Mouse (Mus musculus): Measurements from ENCODE around the gene Amt. TPM values are rescaled to one million over a fixed set of nuclear protein-coding genes. Genes with fewer than 3 reads are reported as not detected.
A peak's percentile ranks its signal among the peaks of the same experiment; 100 is the strongest.

The Amt gene
- polyA plus RNA-seq, 1 experiment = 69.2 TPM

- Histone ChIP-seq H3K9me3 (replicated peaks; ENCODE audit: control insufficient read depth, insufficient read depth, low read length, poor library complexity, severe bottlenecking) (no peaks in the 10 kb centered on the region), H3K27ac (ENCODE audit: insufficient read depth, low read length) (no peak overlapping the region)
- no peak for TF ChIP-seq POLR2A (IDR thresholded peaks at IDR 0.05; ENCODE audit: insufficient read depth, low read length)
- TF ChIP-seq CTCF (IDR thresholded peaks at IDR 0.05; ENCODE audit: low read depth, low read length) = no peak
- no peak for TF ChIP-seq EP300 (IDR thresholded peaks at IDR 0.05; ENCODE audit: insufficient read depth, low read depth, low read length)
Observed at GRCm38 (mm10) chr9:108348290-108348680, 51.6 kb downstream of the Amt start.

GRCm38 (mm10) chr9:108349727-108350126 lies 53.1 kb downstream of the Amt start:
- no peak overlapping the region for H3K9ac ChIP-seq (ENCODE audit: low read depth, poor library complexity, severe bottlenecking)
- H3K27me3 ChIP-seq (ENCODE audit: control insufficient read depth, insufficient read depth, low read length, poor library complexity, severe bottlenecking) = no peaks in the 10 kb centered on the region
- peaks cover 15% of the 10 kb centered on the region for H3K36me3 ChIP-seq (ENCODE audit: control insufficient read depth, insufficient read depth, low read length, poor library complexity, severe bottlenecking)
- TF ChIP-seq POLR2A (IDR thresholded peaks at IDR 0.05; ENCODE audit: insufficient read depth, low read length) (no peak), EP300 (IDR thresholded peaks at IDR 0.05; ENCODE audit: insufficient read depth, low read depth, low read length) (no peak), CTCF (IDR thresholded peaks at IDR 0.05; ENCODE audit: low read depth, low read length) (no peak)
- no peaks in the 10 kb centered on the region for H3K4me1 ChIP-seq (ENCODE audit: control insufficient read depth, insufficient read depth, low read length)
- no peak overlapping the region for H3K4me3 ChIP-seq (ENCODE audit: low read depth, low read length)
- no peak overlapping the region for H3K27ac ChIP-seq (ENCODE audit: insufficient read depth, low read length)
- no peaks in the 10 kb centered on the region for H3K9me3 ChIP-seq (replicated peaks; ENCODE audit: control insufficient read depth, insufficient read depth, low read length, poor library complexity, severe bottlenecking)

More at GRCm38 (mm10) chr9:108348290-108348680, 51.6 kb downstream of the Amt start:
- H3K36me3 ChIP-seq (ENCODE audit: control insufficient read depth, insufficient read depth, low read length, poor library complexity, severe bottlenecking) = peaks cover 9% of the 10 kb centered on the region
- H3K4me1 ChIP-seq (ENCODE audit: control insufficient read depth, insufficient read depth, low read length) = no peaks in the 10 kb centered on the region
- H3K4me3 ChIP-seq (ENCODE audit: low read depth, low read length) = peak overlapping the region; percentile 94
- peak overlapping the region; percentile 68 for H3K9ac ChIP-seq (ENCODE audit: low read depth, poor library complexity, severe bottlenecking)
- H3K27me3 ChIP-seq (ENCODE audit: control insufficient read depth, insufficient read depth, low read length, poor library complexity, severe bottlenecking) = no peaks in the 10 kb centered on the region

Other genes with a start within 250 kb of the Amt start
- gene Gmppb, start 247.6 kb upstream of the Amt start, polyA plus RNA-seq (2011; ENCODE audit: insufficient read depth, insufficient read length, low read depth, missing spikeins) = 9.7 and 10.2 TPM in 2 replicates
- 0.24 and 0.61 TPM in 2 replicates for gene Amigo3, start 243.7 kb upstream of the Amt start, polyA plus RNA-seq (2011; ENCODE audit: insufficient read depth, insufficient read length, low read depth, missing spikeins)
- gene Mst1, start 216.4 kb upstream of the Amt start, polyA plus RNA-seq (2011; ENCODE audit: insufficient read depth, insufficient read length, low read depth, missing spikeins) = 1.2 and 3.0 TPM in 2 replicates
- 19.7 and 20.9 TPM in 2 replicates for gene Rnf123, start 213.5 kb upstream of the Amt start, polyA plus RNA-seq (2011; ENCODE audit: insufficient read depth, insufficient read length, low read depth, missing spikeins)
- gene Apeh, start 202.2 kb upstream of the Amt start, polyA plus RNA-seq (2011; ENCODE audit: insufficient read depth, insufficient read length, low read depth, missing spikeins) = 37.6 and 48.1 TPM in 2 replicates
- gene Bsn, start 106.5 kb upstream of the Amt start, polyA plus RNA-seq (2011; ENCODE audit: insufficient read depth, insufficient read length, low read depth, missing spikeins) = 0.43 and 0.62 TPM in 2 replicates
- gene Dag1, start 32.9 kb upstream of the Amt start, polyA plus RNA-seq (2011; ENCODE audit: insufficient read depth, insufficient read length, low read depth, missing spikeins) = 116 and 124 TPM in 2 replicates
- gene Nicn1, start 6.4 kb upstream of the Amt start, polyA plus RNA-seq (2011; ENCODE audit: insufficient read depth, insufficient read length, low read depth, missing spikeins) = 18.3 and 23.1 TPM in 2 replicates
- gene Rhoa, start 9.3 kb downstream of the Amt start, polyA plus RNA-seq (2011; ENCODE audit: insufficient read depth, insufficient read length, low read depth, missing spikeins) = 429 and 434 TPM in 2 replicates
- 4.0 and 7.0 TPM in 2 replicates for gene Tcta, start 9.3 kb downstream of the Amt start, polyA plus RNA-seq (2011; ENCODE audit: insufficient read depth, insufficient read length, low read depth, missing spikeins)
- gene Gpx1, start 42.0 kb downstream of the Amt start, polyA plus RNA-seq (2011; ENCODE audit: insufficient read depth, insufficient read length, low read depth, missing spikeins) = 172 and 194 TPM in 2 replicates
- gene Usp4, start 51.0 kb downstream of the Amt start, polyA plus RNA-seq (2011; ENCODE audit: insufficient read depth, insufficient read length, low read depth, missing spikeins) = 69.5 and 69.9 TPM in 2 replicates
- gene 1700102P08Rik, start 96.0 kb downstream of the Amt start, polyA plus RNA-seq (2011; ENCODE audit: insufficient read depth, insufficient read length, low read depth, missing spikeins) = not detected in 2 replicates
- 0.96 and 1.2 TPM in 2 replicates for gene Ccdc36, start 131.6 kb downstream of the Amt start, polyA plus RNA-seq (2011; ENCODE audit: insufficient read depth, insufficient read length, low read depth, missing spikeins)
- not detected in 2 replicates for gene BC048562, start 139.6 kb downstream of the Amt start, polyA plus RNA-seq (2011; ENCODE audit: insufficient read depth, insufficient read length, low read depth, missing spikeins)
- gene Ccdc71, start 163.7 kb downstream of the Amt start, polyA plus RNA-seq (2011; ENCODE audit: insufficient read depth, insufficient read length, low read depth, missing spikeins) = 26.4 and 31.6 TPM in 2 replicates
- gene Klhdc8b, start 164.7 kb downstream of the Amt start, polyA plus RNA-seq (2011; ENCODE audit: insufficient read depth, insufficient read length, low read depth, missing spikeins) = 5.8 and 6.4 TPM in 2 replicates
- 27.4 and 39.0 TPM in 2 replicates for gene Lamb2, start 182.9 kb downstream of the Amt start, polyA plus RNA-seq (2011; ENCODE audit: insufficient read depth, insufficient read length, low read depth, missing spikeins)
- 86.0 and 90.9 TPM in 2 replicates for gene Usp19, start 193.7 kb downstream of the Amt start, polyA plus RNA-seq (2011; ENCODE audit: insufficient read depth, insufficient read length, low read depth, missing spikeins)
- 348 and 395 TPM in 2 replicates for gene Qars, start 210.9 kb downstream of the Amt start, polyA plus RNA-seq (2011; ENCODE audit: insufficient read depth, insufficient read length, low read depth, missing spikeins)
- gene Qrich1, start 220.0 kb downstream of the Amt start, polyA plus RNA-seq (2011; ENCODE audit: insufficient read depth, insufficient read length, low read depth, missing spikeins) = 139 and 145 TPM in 2 replicates

Data from ES-Bruce4 (cell line).